Mouse (Mus musculus) layer of hippocampus, adult 2 months (tissue): ENCODE measurements at regions not wholly inside any gene's neighbourhood (a gene's known extent, or its start where the extent isn't known, plus 50 kb on each side); places are given as distances from the start of the nearest gene placed in this dataset.

Source experiments
- DNase-seq, 2 experiments: peaks; one replicate each; pipeline ENCODE4 v3.0.0; 2022; ENCODE audit warnings: low spot score in 2 of 2
- H3K27ac ChIP-seq: fragments of 200-600 bp; 2 replicates; pipeline ENCODE4 v1.8.1; 2022
- H3K4me3 ChIP-seq: fragments of 200-600 bp; 2 replicates; pipeline ENCODE4 v1.8.1; 2022; ENCODE audit warnings: mild to moderate bottlenecking
- CTCF ChIP-seq: fragments of 200-600 bp; conservative IDR thresholded peaks from 2 replicates; pipeline ENCODE4 v1.8.1; 2022; ENCODE audit warnings: antibody characterized with exemption, mild to moderate bottlenecking, moderate library complexity

- no peak for DNase-seq
- no peak overlapping the region for H3K4me3 ChIP-seq
- no peak for TF ChIP-seq CTCF
- no peak overlapping the region for H3K27ac ChIP-seq
Measured at GRCm38 (mm10) chr13:52017598-52018190, 171.2 kb downstream of the Gadd45g start.

GRCm38 (mm10) chr13:52019647-52020046 is 173.2 kb downstream of the Gadd45g start:
- DNase-seq = peak; percentile 37 to 41

GRCm38 (mm10) chr13:52021150-52021549 is 174.7 kb downstream of the Gadd45g start:
- no peak overlapping the region for H3K4me3 ChIP-seq
- no peak for TF ChIP-seq CTCF
- DNase-seq = no peak
- no peak overlapping the region for H3K27ac ChIP-seq

More at GRCm38 (mm10) chr13:52019647-52020046, 173.2 kb downstream of the Gadd45g start:
- no peak overlapping the region for H3K27ac ChIP-seq
- TF ChIP-seq CTCF = no peak
- H3K4me3 ChIP-seq = no peak overlapping the region

GRCm38 (mm10) chr13:52021828-52022227 is 175.3 kb downstream of the Gadd45g start:
- no peak for DNase-seq
- no peak overlapping the region for H3K4me3 ChIP-seq
- H3K27ac ChIP-seq = no peak overlapping the region
- TF ChIP-seq CTCF = no peak

GRCm38 (mm10) chr13:52022529-52022928 is 176.1 kb downstream of the Gadd45g start:
- no peak for TF ChIP-seq CTCF
- H3K27ac ChIP-seq = no peak overlapping the region
- no peak for DNase-seq
- H3K4me3 ChIP-seq = no peak overlapping the region

- no peak for TF ChIP-seq CTCF
- DNase-seq = no peak
- Histone ChIP-seq H3K4me3 (no peak overlapping the region), H3K27ac (no peak overlapping the region)
Measured at GRCm38 (mm10) chr13:52024349-52024748, 177.9 kb downstream of the Gadd45g start.

- Histone ChIP-seq H3K4me3 (no peak overlapping the region), H3K27ac (no peak overlapping the region)
- TF ChIP-seq CTCF = no peak
- no peak for DNase-seq
Measured at GRCm38 (mm10) chr13:52024832-52025481, 178.5 kb downstream of the Gadd45g start.

- no peak for DNase-seq
- no peak for TF ChIP-seq CTCF
- H3K4me3 ChIP-seq = no peak overlapping the region
- no peak overlapping the region for H3K27ac ChIP-seq
Measured at GRCm38 (mm10) chr13:52025482-52025848, 179.0 kb downstream of the Gadd45g start.

GRCm38 (mm10) chr13:52026291-52026690 is 179.8 kb downstream of the Gadd45g start:
- no peak for TF ChIP-seq CTCF
- H3K27ac ChIP-seq = no peak overlapping the region
- no peak overlapping the region for H3K4me3 ChIP-seq
- no peak for DNase-seq

GRCm38 (mm10) chr13:52029868-52030422 is 183.5 kb downstream of the Gadd45g start:
- H3K27ac ChIP-seq = no peak overlapping the region
- no peak for DNase-seq
- H3K4me3 ChIP-seq = no peak overlapping the region
- TF ChIP-seq CTCF = no peak

- no peak for DNase-seq
- TF ChIP-seq CTCF = no peak
- no peak overlapping the region for H3K4me3 ChIP-seq
Measured at GRCm38 (mm10) chr13:52031465-52031864, 185.0 kb downstream of the Gadd45g start.

GRCm38 (mm10) chr13:52035731-52036130 is 189.3 kb downstream of the Gadd45g start:
- no peak for TF ChIP-seq CTCF
- H3K4me3 ChIP-seq = no peak overlapping the region
- DNase-seq = no peak
- no peak overlapping the region for H3K27ac ChIP-seq

More at GRCm38 (mm10) chr13:52031465-52031864, 185.0 kb downstream of the Gadd45g start:
- H3K27ac ChIP-seq = no peak overlapping the region

- DNase-seq = no peak
- no peak for TF ChIP-seq CTCF
- Histone ChIP-seq H3K4me3 (no peak overlapping the region), H3K27ac (no peak overlapping the region)
Measured at GRCm38 (mm10) chr13:52036351-52036750, 189.9 kb downstream of the Gadd45g start.

- TF ChIP-seq CTCF = no peak
- Histone ChIP-seq H3K27ac (no peak overlapping the region), H3K4me3 (no peak overlapping the region)
- DNase-seq = no peak
Measured at GRCm38 (mm10) chr13:52037218-52037617, 190.7 kb downstream of the Gadd45g start.
